Mouse (Mus musculus) kidney, postnatal 0 days (tissue): ENCODE results near the gene Mtmr10. TPM values are rescaled to one million over a fixed set of nuclear protein-coding genes. Genes with fewer than 3 reads are reported as not detected.

Experiments
- ATAC-seq: fragments of 200-750 bp; cut with Nextera tagmentation; replicated peaks from 2 replicates; pipeline ENCODE4 v1.8.0; 2017; ENCODE audit warnings: low read depth, moderate number of reproducible peaks, moderate TSS enrichment, moderate library complexity; ENCODE audit not compliant: low FRiP score
- DNase-seq: peaks from one replicate; pipeline ENCODE4 v3.0.0-alpha.2; 2016; ENCODE audit warnings: low spot score
- H3K27ac ChIP-seq: fragments of 300-500 bp; sonication (generic); 2 replicates; pipeline ENCODE4 v1.5.1; 2014; ENCODE audit warnings: mild to moderate bottlenecking
- H3K27me3 ChIP-seq: fragments of 300-500 bp; sonication (generic); 2 replicates; pipeline ENCODE4 v1.6.1; 2014; ENCODE audit warnings: low read length, mixed read lengths; ENCODE audit not compliant: insufficient read depth
- H3K36me3 ChIP-seq: fragments of 300-500 bp; sonication (generic); 2 replicates; pipeline ENCODE4 v1.6.1; 2014; ENCODE audit warnings: low read length, mixed read lengths; ENCODE audit not compliant: insufficient read depth
- H3K4me1 ChIP-seq: fragments of 300-500 bp; sonication (generic); replicated peaks from 2 replicates; pipeline ENCODE4 v1.6.1; 2014; ENCODE audit warnings: antibody characterized with exemption, low read length, mixed read lengths; ENCODE audit not compliant: insufficient read depth
- H3K4me2 ChIP-seq: fragments of 300-500 bp; sonication (generic); 2 replicates; pipeline ENCODE4 v1.6.1; 2014; ENCODE audit warnings: mild to moderate bottlenecking, low read length, moderate library complexity, mixed read lengths
- H3K4me3 ChIP-seq: fragments of 300-500 bp; sonication (generic); replicated peaks from 2 replicates; pipeline ENCODE4 v1.5.1; 2014; ENCODE audit warnings: low read depth, low read length
- H3K9ac ChIP-seq: fragments of 300-500 bp; sonication (generic); 2 replicates; pipeline ENCODE4 v1.6.1; 2014; ENCODE audit warnings: low read depth, low read length
- H3K9me3 ChIP-seq: fragments of 300-500 bp; sonication (generic); replicated peaks from 2 replicates; pipeline ENCODE4 v1.6.1; 2016; ENCODE audit warnings: low read length, inconsistent platforms, mixed read lengths
- CTCF ChIP-seq: IDR thresholded peaks from 2 replicates; pipeline ENCODE4 v1.5.1; 2016; ENCODE audit warnings: antibody characterized with exemption, low read depth, mild to moderate bottlenecking, moderate library complexity
- WGBS: fragments of 180-500 bp; shearing (Covaris S2); extraction: QIAGEN DNeasy Blood & Tissue Kit; methylation state at CpG from one replicate; pipeline ENCODE4 v1.1.7; 2014; 5-methylcytosine and 5-hydroxymethylcytosine counted together
- polyA plus RNA-seq: library from polyadenylated mRNA; unstranded; fragments of >200 nt; fragmentation: Nextera tagmentation; extraction: Ambion mirVana; gene quantifications from 2 replicates; pipeline ENCODE4 v1.2.1, GENCODE M21; 2015

Gene Mtmr10
- polyA plus RNA-seq, 1 experiment from 2014 or later = 8.1 TPM

DNA sequence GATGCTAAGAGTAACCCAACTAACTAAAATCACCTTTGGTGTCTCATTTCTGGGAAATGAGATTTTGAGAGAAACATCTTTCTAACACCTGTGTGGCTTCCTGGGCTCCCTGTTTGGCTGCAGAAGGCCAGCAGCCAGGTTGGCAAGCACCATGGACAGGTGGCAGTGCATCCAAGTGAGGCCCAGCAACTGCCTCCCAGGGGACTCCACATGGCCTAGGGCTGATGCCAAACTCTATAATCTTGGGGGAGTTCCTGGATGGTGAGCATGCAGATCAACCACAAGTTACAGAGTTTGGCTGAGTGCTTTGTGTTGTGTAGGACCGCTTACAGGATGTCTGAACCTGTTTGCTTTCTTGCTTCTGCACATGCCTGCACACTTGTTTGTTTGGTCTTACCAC lies 45.2 kb downstream of the Mtmr10 start:
- no peaks in the 10 kb centered on the region for H3K9me3 ChIP-seq
- ATAC-seq = no peak
- H3K27me3 ChIP-seq = no peaks in the 10 kb centered on the region
- 83% methylated on average over 1 of the region's 1 CpGs for WGBS
- H3K4me3 ChIP-seq = no peak overlapping the region
- no peak for TF ChIP-seq CTCF
- no peak for DNase-seq
- no peak overlapping the region for H3K9ac ChIP-seq
- H3K4me1 ChIP-seq = no peaks in the 10 kb centered on the region
- H3K4me2 ChIP-seq = no peak overlapping the region
- H3K27ac ChIP-seq = no peak overlapping the region
- H3K36me3 ChIP-seq = peaks cover 45% of the 10 kb centered on the region

GRCm38 (mm10) chr7:64347813-64348212 lies 60.4 kb downstream of the Mtmr10 start:
- Histone ChIP-seq H3K9me3 (no peaks in the 10 kb centered on the region), H3K9ac (no peak overlapping the region), H3K36me3 (peaks cover 12% of the 10 kb centered on the region; the same call in 1 of the 2 replicates), H3K27me3 (no peaks in the 10 kb centered on the region), H3K4me1 (no peaks in the 10 kb centered on the region), H3K4me3 (no peak overlapping the region), H3K27ac (no peak overlapping the region), H3K4me2 (no peak overlapping the region)
- DNase-seq (no peak), ATAC-seq (no peak)
- WGBS = 81% methylated on average over 1 of the region's 1 CpGs
- no peak for TF ChIP-seq CTCF

DNA sequence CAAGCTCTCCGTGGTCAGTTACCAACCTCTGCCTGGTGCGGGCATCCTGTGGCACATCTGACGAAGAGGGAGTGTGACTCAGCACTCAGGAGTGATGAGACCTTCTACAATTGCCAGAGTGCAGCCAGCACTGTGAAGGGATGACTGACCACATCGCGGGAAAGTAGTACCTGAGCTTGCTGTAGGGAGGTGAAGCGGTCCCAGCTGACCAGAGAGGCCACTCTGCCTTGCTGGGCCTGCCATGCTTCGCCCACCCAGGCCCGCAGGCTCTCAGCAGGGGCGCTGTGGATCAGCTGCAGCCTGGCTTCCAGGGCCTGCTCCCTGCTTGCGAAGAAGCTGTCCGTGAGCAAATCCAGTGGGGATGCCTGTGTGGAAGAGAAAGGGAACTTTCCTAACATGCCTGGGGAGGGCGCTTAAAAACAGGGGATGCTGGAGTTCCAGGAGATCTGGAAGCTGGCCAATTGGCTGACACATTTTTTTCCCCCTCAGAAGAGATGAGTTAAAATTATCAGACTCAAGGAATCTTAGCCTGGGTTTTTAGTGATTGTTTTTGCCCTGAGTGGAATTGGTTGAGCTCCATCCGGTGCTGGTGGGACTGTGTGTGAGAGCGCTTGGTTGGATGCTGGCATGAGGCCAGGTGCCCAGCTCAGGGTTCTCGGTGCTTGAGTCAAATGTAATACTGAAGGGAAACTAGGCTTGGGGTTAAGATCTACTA lies 61.9 kb downstream of the Mtmr10 start:
- H3K4me1 ChIP-seq = no peaks in the 10 kb centered on the region
- peaks cover 12% of the 10 kb centered on the region; the same call in 1 of the 2 replicates for H3K36me3 ChIP-seq
- DNase-seq (no peak), ATAC-seq (no peak)
- WGBS = 87% methylated on average over 15 of the region's 15 CpGs
- no peak overlapping the region for H3K4me2 ChIP-seq
- no peak overlapping the region for H3K4me3 ChIP-seq
- no peaks in the 10 kb centered on the region for H3K9me3 ChIP-seq
- no peaks in the 10 kb centered on the region for H3K27me3 ChIP-seq
- H3K9ac ChIP-seq = no peak overlapping the region
- no peak overlapping the region for H3K27ac ChIP-seq
- no peak for TF ChIP-seq CTCF

DNA sequence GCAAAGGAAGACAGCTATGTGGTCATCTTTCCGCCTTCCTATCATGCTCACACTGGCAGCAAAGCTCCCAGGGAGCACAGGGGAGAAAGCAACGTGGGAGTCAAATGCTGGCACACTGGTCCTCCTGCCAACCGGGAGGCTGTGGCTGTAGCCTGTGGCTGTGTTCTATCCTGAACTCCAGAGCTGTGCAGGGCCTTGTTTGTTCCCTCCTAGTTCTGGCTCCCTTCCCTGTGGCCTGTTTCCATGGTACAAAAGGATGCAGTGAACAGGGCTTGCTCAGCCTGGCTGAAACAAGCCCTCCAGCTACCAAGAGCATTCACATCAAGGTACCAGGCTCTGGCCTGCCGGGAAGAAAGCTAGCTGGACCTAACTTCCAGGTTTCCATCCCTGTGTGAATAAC lies 63.6 kb downstream of the Mtmr10 start:
- no peak overlapping the region for H3K4me3 ChIP-seq
- no peaks in the 10 kb centered on the region for H3K4me1 ChIP-seq
- H3K4me2 ChIP-seq = no peak overlapping the region
- 74% methylated on average over 4 of the region's 4 CpGs for WGBS
- H3K9me3 ChIP-seq = no peaks in the 10 kb centered on the region
- no peak for TF ChIP-seq CTCF
- no peak overlapping the region for H3K27ac ChIP-seq
- DNase-seq (no peak), ATAC-seq (no peak)
- H3K36me3 ChIP-seq = peaks cover 12% of the 10 kb centered on the region; the same call in 1 of the 2 replicates
- no peaks in the 10 kb centered on the region for H3K27me3 ChIP-seq
- no peak overlapping the region for H3K9ac ChIP-seq

DNA sequence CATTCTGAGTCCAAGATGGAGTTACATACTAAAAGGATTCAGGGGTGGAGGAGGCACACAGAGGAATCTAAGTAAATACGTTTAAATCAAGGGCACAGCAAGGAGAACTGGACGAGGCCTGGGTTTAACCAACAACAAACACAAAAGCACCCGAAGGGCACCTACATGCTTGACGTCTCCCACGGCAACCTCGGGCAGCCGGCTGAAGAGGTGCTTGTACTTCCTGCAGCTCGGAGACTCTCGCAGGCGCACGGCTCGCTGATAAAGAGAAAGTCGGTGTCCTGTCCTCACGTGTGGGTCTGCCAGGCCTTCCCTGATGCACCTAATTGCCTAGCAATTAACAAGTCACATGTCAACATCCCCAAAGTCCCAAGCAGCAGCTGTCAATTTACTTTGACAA lies 66.8 kb downstream of the Mtmr10 start:
- no peak overlapping the region for H3K4me2 ChIP-seq
- H3K9me3 ChIP-seq = no peaks in the 10 kb centered on the region
- no peak overlapping the region for H3K4me3 ChIP-seq
- no peak for ATAC-seq
- H3K27me3 ChIP-seq = no peaks in the 10 kb centered on the region
- H3K36me3 ChIP-seq = peaks cover 14% of the 10 kb centered on the region; the same call in 1 of the 2 replicates
- no peak for TF ChIP-seq CTCF
- H3K4me1 ChIP-seq = no peaks in the 10 kb centered on the region
- DNase-seq = no peak
- H3K27ac ChIP-seq = no peak overlapping the region
- no peak overlapping the region for H3K9ac ChIP-seq
- 81% methylated on average over 14 of the region's 14 CpGs for WGBS

- no peak overlapping the region for H3K27ac ChIP-seq
- no peaks in the 10 kb centered on the region for H3K4me1 ChIP-seq
- no peak overlapping the region for H3K9ac ChIP-seq
- WGBS = 88% methylated on average over 5 of the region's 5 CpGs
- TF ChIP-seq CTCF = no peak
- no peak overlapping the region for H3K4me2 ChIP-seq
- H3K9me3 ChIP-seq = no peaks in the 10 kb centered on the region
- H3K4me3 ChIP-seq = no peak overlapping the region
- peaks cover 19% of the 10 kb centered on the region for H3K36me3 ChIP-seq
- no peak for ATAC-seq
- DNase-seq = no peak
- H3K27me3 ChIP-seq = no peaks in the 10 kb centered on the region
Observed at GRCm38 (mm10) chr7:64356661-64357060, 69.2 kb downstream of the Mtmr10 start.

- WGBS = 92% methylated on average over 9 of the region's 9 CpGs
Observed at GRCm38 (mm10) chr7:64357405-64357804, 70.0 kb downstream of the Mtmr10 start.

More at GRCm38 (mm10) chr7:64357405-64357804, 70.0 kb downstream of the Mtmr10 start:
- Histone ChIP-seq H3K9me3 (no peaks in the 10 kb centered on the region), H3K4me2 (no peak overlapping the region), H3K27ac (no peak overlapping the region), H3K27me3 (no peaks in the 10 kb centered on the region), H3K9ac (no peak overlapping the region), H3K36me3 (peaks cover 26% of the 10 kb centered on the region), H3K4me1 (no peaks in the 10 kb centered on the region), H3K4me3 (no peak overlapping the region)
- ATAC-seq (no peak), DNase-seq (no peak)
- no peak for TF ChIP-seq CTCF
